Mouse (Mus musculus): ENCODE measurements at regions not wholly inside any gene's neighbourhood (a gene's known extent, or its start where the extent isn't known, plus 50 kb on each side); places are given as distances from the start of the nearest gene placed in this dataset.

GRCm38 (mm10) chr10:99555021-99555420 lies 204.4 kb downstream of the Csl start:
- Histone ChIP-seq H3K4me3 (ENCODE audit: low read depth, low read length) (no peak overlapping the region), H3K9me3 (ENCODE audit: low read length) (no peaks in the 10 kb centered on the region), H3K27ac (ENCODE audit: low read length) (no peak overlapping the region), H3K9ac (replicated peaks; ENCODE audit: low read depth) (no peak overlapping the region), H3K36me3 (ENCODE audit: insufficient read depth, low read length) (no peaks in the 10 kb centered on the region), H3K4me2 (replicated peaks; ENCODE audit: low read depth, low read length) (no peak overlapping the region), H3K4me1 (ENCODE audit: insufficient read depth, low read depth, low read length) (no peaks in the 10 kb centered on the region), H3K27me3 (replicated peaks; ENCODE audit: insufficient read depth, low read length) (no peaks in the 10 kb centered on the region)
- TF ChIP-seq CTCF (IDR thresholded peaks at IDR 0.05) (no peak), EP300 (IDR thresholded peaks at IDR 0.05) (no peak)
- ATAC-seq: no peak
- no peak for DNase-seq (ENCODE audit: low spot score)
- WGBS: 81% methylated on average over 2 of the region's 2 CpGs

- WGBS: 47% methylated on average over 12 of the region's 12 CpGs
- no peak overlapping the region for H3K27ac ChIP-seq (ENCODE audit: low read length)
- no peak for DNase-seq (ENCODE audit: low spot score)
- no peaks in the 10 kb centered on the region for H3K9me3 ChIP-seq (ENCODE audit: low read length)
- H3K4me2 ChIP-seq (replicated peaks; ENCODE audit: low read depth, low read length): no peak overlapping the region
- H3K27me3 ChIP-seq (replicated peaks; ENCODE audit: insufficient read depth, low read length): no peaks in the 10 kb centered on the region
- TF ChIP-seq EP300 (IDR thresholded peaks at IDR 0.05) (no peak), CTCF (IDR thresholded peaks at IDR 0.05) (no peak)
- no peak for ATAC-seq
- H3K9ac ChIP-seq (replicated peaks; ENCODE audit: low read depth): no peak overlapping the region
- H3K4me1 ChIP-seq (ENCODE audit: insufficient read depth, low read depth, low read length): no peaks in the 10 kb centered on the region
- H3K36me3 ChIP-seq (ENCODE audit: insufficient read depth, low read length): no peaks in the 10 kb centered on the region
- H3K4me3 ChIP-seq (ENCODE audit: low read depth, low read length): no peak overlapping the region
Measured at GRCm38 (mm10) chr10:99555658-99556352, 203.7 kb downstream of the Csl start.

- Histone ChIP-seq H3K27ac (ENCODE audit: low read length) (no peak overlapping the region), H3K36me3 (ENCODE audit: insufficient read depth, low read length) (no peaks in the 10 kb centered on the region), H3K9me3 (ENCODE audit: low read length) (no peaks in the 10 kb centered on the region), H3K27me3 (replicated peaks; ENCODE audit: insufficient read depth, low read length) (no peaks in the 10 kb centered on the region), H3K4me3 (ENCODE audit: low read depth, low read length) (no peak overlapping the region), H3K4me1 (ENCODE audit: insufficient read depth, low read depth, low read length) (no peaks in the 10 kb centered on the region), H3K4me2 (replicated peaks; ENCODE audit: low read depth, low read length) (no peak overlapping the region), H3K9ac (replicated peaks; ENCODE audit: low read depth) (no peak overlapping the region)
- WGBS: 48% methylated on average over 11 of the region's 11 CpGs
- DNase-seq (ENCODE audit: low spot score) (no peak), ATAC-seq (no peak)
- no peak for TF ChIP-seq CTCF (IDR thresholded peaks at IDR 0.05)
- TF ChIP-seq EP300 (IDR thresholded peaks at IDR 0.05): no peak
Measured at GRCm38 (mm10) chr10:99556353-99557036, 203.0 kb downstream of the Csl start.

GRCm38 (mm10) chr10:99558656-99559055 lies 200.8 kb downstream of the Csl start:
- no peak overlapping the region for H3K4me3 ChIP-seq (ENCODE audit: low read depth, low read length)
- no peaks in the 10 kb centered on the region for H3K36me3 ChIP-seq (ENCODE audit: insufficient read depth, low read length)
- no peak overlapping the region for H3K4me2 ChIP-seq (replicated peaks; ENCODE audit: low read depth, low read length)
- H3K27me3 ChIP-seq (replicated peaks; ENCODE audit: insufficient read depth, low read length): no peaks in the 10 kb centered on the region
- DNase-seq (ENCODE audit: low spot score): no peak
- H3K27ac ChIP-seq (ENCODE audit: low read length): no peak overlapping the region
- WGBS: 78% methylated on average over 5 of the region's 5 CpGs
- no peaks in the 10 kb centered on the region for H3K4me1 ChIP-seq (ENCODE audit: insufficient read depth, low read depth, low read length)
- H3K9ac ChIP-seq (replicated peaks; ENCODE audit: low read depth): no peak overlapping the region
- H3K9me3 ChIP-seq (ENCODE audit: low read length): no peaks in the 10 kb centered on the region
- TF ChIP-seq EP300 (IDR thresholded peaks at IDR 0.05) (no peak), CTCF (IDR thresholded peaks at IDR 0.05) (no peak)
- no peak for ATAC-seq

- Histone ChIP-seq H3K27me3 (replicated peaks; ENCODE audit: insufficient read depth, low read length) (no peaks in the 10 kb centered on the region), H3K4me3 (ENCODE audit: low read depth, low read length) (no peak overlapping the region), H3K4me2 (replicated peaks; ENCODE audit: low read depth, low read length) (no peak overlapping the region), H3K9me3 (ENCODE audit: low read length) (no peaks in the 10 kb centered on the region), H3K27ac (ENCODE audit: low read length) (no peak overlapping the region), H3K9ac (replicated peaks; ENCODE audit: low read depth) (no peak overlapping the region), H3K4me1 (ENCODE audit: insufficient read depth, low read depth, low read length) (no peaks in the 10 kb centered on the region), H3K36me3 (ENCODE audit: insufficient read depth, low read length) (no peaks in the 10 kb centered on the region)
- DNase-seq (ENCODE audit: low spot score) (no peak), ATAC-seq (no peak)
- TF ChIP-seq EP300 (IDR thresholded peaks at IDR 0.05): no peak
- TF ChIP-seq CTCF (IDR thresholded peaks at IDR 0.05): no peak
- WGBS: 67% methylated on average over 11 of the region's 11 CpGs
Measured at GRCm38 (mm10) chr10:99561166-99561818, 198.2 kb downstream of the Csl start.

- DNase-seq (ENCODE audit: low spot score) (no peak), ATAC-seq (no peak)
- Histone ChIP-seq H3K9ac (replicated peaks; ENCODE audit: low read depth) (no peak overlapping the region), H3K4me2 (replicated peaks; ENCODE audit: low read depth, low read length) (no peak overlapping the region), H3K4me3 (ENCODE audit: low read depth, low read length) (no peak overlapping the region), H3K36me3 (ENCODE audit: insufficient read depth, low read length) (no peaks in the 10 kb centered on the region), H3K9me3 (ENCODE audit: low read length) (no peaks in the 10 kb centered on the region), H3K27me3 (replicated peaks; ENCODE audit: insufficient read depth, low read length) (no peaks in the 10 kb centered on the region), H3K4me1 (ENCODE audit: insufficient read depth, low read depth, low read length) (no peaks in the 10 kb centered on the region), H3K27ac (ENCODE audit: low read length) (no peak overlapping the region)
- 89% methylated on average over 4 of the region's 4 CpGs for WGBS
- TF ChIP-seq CTCF (IDR thresholded peaks at IDR 0.05) (no peak), EP300 (IDR thresholded peaks at IDR 0.05) (no peak)
Measured at GRCm38 (mm10) chr10:99564605-99565004, 194.9 kb downstream of the Csl start.
